Comparison of ENCODE assay signal across 33 mouse cellular contexts in the genomic region with DNA sequence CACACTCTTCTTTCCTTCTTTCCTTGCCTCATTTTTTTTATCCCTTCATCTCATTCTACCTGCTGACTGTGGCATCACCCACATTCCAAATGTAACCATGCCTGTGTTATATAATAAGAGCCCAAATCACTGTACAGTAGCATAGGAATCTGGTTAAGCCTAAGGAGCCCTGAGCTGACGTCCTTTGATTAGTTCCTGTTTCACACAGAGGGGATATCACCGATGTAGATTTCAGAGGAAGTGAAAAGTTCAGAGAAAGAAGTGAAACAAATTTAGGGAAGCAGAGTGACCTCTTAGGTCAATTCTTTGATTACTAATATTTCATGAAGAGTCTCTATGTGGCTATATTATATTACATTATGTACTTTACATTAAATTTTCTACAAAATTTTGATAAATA. TPM values are rescaled to one million over a fixed set of nuclear protein-coding genes. Genes with fewer than 3 reads are reported as not detected.
A peak's percentile ranks its signal among the peaks of the same experiment; 100 is the strongest.
DNase-seq lines count a peak whose midpoint lies in the region; ATAC-seq and TF ChIP-seq lines count a peak whose summit lies in the region.
"Had no signal": no experiment of that assay in that cellular context is flagged by ENCODE, and none has a peak within 500 bp of the region (broad histone marks: within the 10 kb centered on the region; RNA-seq: fewer than 3 reads in every experiment).

No protein-coding gene starts in this region.

- no peak overlapping the region for H3K27ac ChIP-seq in heart, adult 2 months
- H3K27ac ChIP-seq: forebrain, embryonic 13.5 days; gastrocnemius, adult 2 months; heart, embryonic 10.5 days; heart, embryonic 15.5 days; hindbrain, embryonic 12.5 days; hindbrain, postnatal 0 days; kidney, postnatal 0 days; limb, embryonic 15.5 days; liver, embryonic 13.5 days; neural tube, embryonic 13.5 days; stomach, embryonic 15.5 days had no signal

- no peaks in the 10 kb centered on the region for H3K36me3 ChIP-seq in heart, adult 2 months (ENCODE audit: control insufficient read depth, insufficient read depth, low read length)
- H3K36me3 ChIP-seq: heart, embryonic 10.5 days; heart, embryonic 15.5 days; hindbrain, embryonic 12.5 days; limb, embryonic 15.5 days; liver, embryonic 13.5 days; neural tube, embryonic 13.5 days; stomach, embryonic 15.5 days had no signal

- H3K27me3 ChIP-seq in heart, adult 2 months (ENCODE audit: control insufficient read depth, insufficient read depth, low read length) = no peaks in the 10 kb centered on the region
- H3K27me3 ChIP-seq: forebrain, embryonic 13.5 days; heart, embryonic 15.5 days; hindbrain, embryonic 12.5 days; limb, embryonic 15.5 days; liver, embryonic 13.5 days; neural tube, embryonic 13.5 days; stomach, embryonic 15.5 days had no signal

- TF ChIP-seq EP300 in heart, adult 2 months (IDR thresholded peaks at IDR 0.05; ENCODE audit: insufficient read depth, low read depth, low read length) = no peak

- no peaks in the 10 kb centered on the region for H3K4me1 ChIP-seq in heart, adult 2 months (ENCODE audit: control insufficient read depth, insufficient read depth, low read length)
- H3K4me1 ChIP-seq: forebrain, embryonic 13.5 days; heart, embryonic 10.5 days; heart, embryonic 15.5 days; hindbrain, embryonic 12.5 days; limb, embryonic 15.5 days; liver, embryonic 13.5 days; neural tube, embryonic 13.5 days; stomach, embryonic 15.5 days had no signal

- TF ChIP-seq POLR2A in heart, adult 2 months (IDR thresholded peaks at IDR 0.05; ENCODE audit: insufficient read depth, low read depth, low read length) = no peak

- no peak overlapping the region for H3K9ac ChIP-seq in heart, adult 2 months (ENCODE audit: low read depth, low read length)
- H3K9ac ChIP-seq: forebrain, embryonic 13.5 days; heart, embryonic 15.5 days; hindbrain, embryonic 12.5 days; limb, embryonic 15.5 days; liver, embryonic 13.5 days; neural tube, embryonic 13.5 days; stomach, embryonic 15.5 days had no signal

- no peak overlapping the region for H3K4me3 ChIP-seq in heart, adult 2 months
- H3K4me3 ChIP-seq: forebrain, embryonic 13.5 days; gastrocnemius, adult 2 months; heart, embryonic 10.5 days; heart, embryonic 15.5 days; hindbrain, embryonic 12.5 days; limb, embryonic 15.5 days; liver, embryonic 13.5 days; neural tube, embryonic 13.5 days; stomach, embryonic 15.5 days had no signal

- intact Hi-C loops in heart, adult 2 months (cut with DNase I) = no loop called here

- WGBS in heart, adult 2 months = 42% methylated on average over 2 of the region's 2 CpGs

- H3K79me2 ChIP-seq in heart, adult 2 months (replicated peaks; ENCODE audit: control insufficient read depth, insufficient read depth, low read length) = no peaks in the 10 kb centered on the region

- peak; percentile 94 for ATAC-seq in megakaryocyte, adult 5-6 weeks (ENCODE audit: poor library complexity, severe bottlenecking)
- ATAC-seq: CD4-positive, CD25-positive, alpha-beta regulatory T cell, adult 4 months; forebrain, embryonic 13.5 days; hindbrain, postnatal 0 days; intestine, embryonic 16.5 days had no signal

- peak; percentile 9 for DNase-seq in heart, adult 8-10 months (ENCODE audit: low spot score)
- DNase-seq in heart, adult 2 months = no peak
- peak; percentile 54 to 68 for DNase-seq in spleen, postnatal 36 days (ENCODE audit: low spot score in 2 of 2)
- DNase-seq in spleen, postnatal 14 days (ENCODE audit: low spot score in 2 of 2) = no peak
- DNase-seq in embryo, embryonic 11 days = no peak
- no peak for DNase-seq in frontal cortex, postnatal 14 days (ENCODE audit: low spot score in 2 of 2)
- no peak for DNase-seq in frontal cortex, postnatal 25 days (ENCODE audit: low spot score in 2 of 2)
- DNase-seq: adrenal gland, postnatal 36 days; cerebellum, adult 2 months; cerebellum, postnatal 14 days; gastrocnemius, adult 2 months; gastrocnemius, postnatal 36 days; heart, postnatal 36 days; kidney, adult 8-10 months; layer of hippocampus, postnatal 36 days; left cerebral cortex, postnatal 4 days; liver, embryonic 13.5 days; lung, adult 2 months; retina, postnatal 1 day; right cerebral cortex, postnatal 25 days; thymus, postnatal 14 days had no signal

- no peak for TF ChIP-seq CTCF in heart, adult 2 months (IDR thresholded peaks at IDR 0.05)

RNA-seq across cellular contexts. Expression of gene Cd1d1, which starts 18.5 kb away (rescaled TPM):
- 1 to 10 TPM; 1.9 to 6.4 (median 3.0) TPM for total RNA-seq in heart, adult 8-10 months (2022)
- total RNA-seq in heart, adult 2 months (2021) = 1 to 10 TPM; 2.3 to 3.7 TPM
- polyA plus RNA-seq in heart, adult 2 months (2012; rRNA removed) = 6.8 and 12.5 TPM in 2 replicates
- total RNA-seq in megakaryocyte, adult 5-6 weeks (2015) = 15.3 and 27.2 TPM in 2 replicates
- total RNA-seq in megakaryocyte, adult 5-6 weeks (2017) = 16.5 and 18.5 TPM in 2 replicates

Comparison
In these comparisons a context has a peak if more than half of its experiments do, and no peak if none do; other contexts are left out.
1. DNase-seq: peak in heart, adult 8-10 months (single experiment) and spleen, postnatal 36 days (2 of 2); none in heart, adult 2 months (0 of 2), spleen, postnatal 14 days (0 of 2), embryo, embryonic 11 days (single experiment), frontal cortex, postnatal 14 days (0 of 2) and frontal cortex, postnatal 25 days (0 of 2).